In genomic region chr3:88334902-88335435, GRCm38 (mm10) we compare ENCODE assay signal across 8 mouse cellular contexts. TPM values are rescaled to one million over a fixed set of nuclear protein-coding genes. Genes with fewer than 3 reads are reported as not detected.
A peak's percentile ranks its signal among the peaks of the same experiment; 100 is the strongest.
DNase-seq lines count a peak whose midpoint lies in the region; ATAC-seq lines count a peak whose summit lies in the region.

No protein-coding gene starts in this region.

- H3K4me1 ChIP-seq in lung, embryonic 15.5 days: peaks cover 23% of the 10 kb centered on the region
- peaks cover 26% of the 10 kb centered on the region for H3K4me1 ChIP-seq in embryonic facial prominence, embryonic 13.5 days
- peaks cover 10% of the 10 kb centered on the region for H3K4me1 ChIP-seq in intestine, embryonic 15.5 days (replicated peaks)
- H3K4me1 ChIP-seq in neural tube, embryonic 13.5 days (replicated peaks): peaks cover 31% of the 10 kb centered on the region

- H3K27me3 ChIP-seq in lung, embryonic 15.5 days: no peaks in the 10 kb centered on the region
- no peaks in the 10 kb centered on the region for H3K27me3 ChIP-seq in embryonic facial prominence, embryonic 13.5 days
- no peaks in the 10 kb centered on the region for H3K27me3 ChIP-seq in intestine, embryonic 15.5 days (replicated peaks)
- H3K27me3 ChIP-seq in neural tube, embryonic 13.5 days: no peaks in the 10 kb centered on the region

- no peak for DNase-seq in lung, postnatal 25 days (ENCODE audit: low spot score)
- DNase-seq in right cerebral cortex, postnatal 4 days: no peak
- no peak for DNase-seq in left cerebral cortex, adult 11 months (ENCODE audit: low spot score)
- DNase-seq in layer of hippocampus, adult 8-10 months (ENCODE audit: low spot score in 2 of 2): no peak

- no peak for ATAC-seq in lung, embryonic 15.5 days (ENCODE audit: borderline replicate concordance, extremely low read depth, low FRiP score, low TSS enrichment)
- no peak for ATAC-seq in embryonic facial prominence, embryonic 13.5 days (ENCODE audit: insufficient number of reproducible peaks, insufficient read depth, low FRiP score, low TSS enrichment, low read depth)
- ATAC-seq in intestine, embryonic 15.5 days: no peak
- ATAC-seq in neural tube, embryonic 13.5 days (ENCODE audit: low read depth): no peak

- no peaks in the 10 kb centered on the region for H3K9me3 ChIP-seq in lung, embryonic 15.5 days
- H3K9me3 ChIP-seq in embryonic facial prominence, embryonic 13.5 days: no peaks in the 10 kb centered on the region
- H3K9me3 ChIP-seq in intestine, embryonic 15.5 days: no peaks in the 10 kb centered on the region
- H3K9me3 ChIP-seq in neural tube, embryonic 13.5 days: no peaks in the 10 kb centered on the region

- H3K4me3 ChIP-seq in lung, embryonic 15.5 days: peak overlapping the region; percentile 82
- peak overlapping the region; percentile 76 for H3K4me3 ChIP-seq in embryonic facial prominence, embryonic 13.5 days
- H3K4me3 ChIP-seq in intestine, embryonic 15.5 days (replicated peaks): peak overlapping the region; percentile 81
- peak overlapping the region; percentile 82 for H3K4me3 ChIP-seq in neural tube, embryonic 13.5 days

- no peaks in the 10 kb centered on the region for H3K36me3 ChIP-seq in lung, embryonic 15.5 days
- H3K36me3 ChIP-seq in embryonic facial prominence, embryonic 13.5 days: no peaks in the 10 kb centered on the region
- no peaks in the 10 kb centered on the region for H3K36me3 ChIP-seq in intestine, embryonic 15.5 days
- H3K36me3 ChIP-seq in neural tube, embryonic 13.5 days: no peaks in the 10 kb centered on the region

- H3K27ac ChIP-seq in lung, embryonic 15.5 days: peak overlapping the region; percentile 94
- H3K27ac ChIP-seq in embryonic facial prominence, embryonic 13.5 days: peak overlapping the region; percentile 96
- H3K27ac ChIP-seq in intestine, embryonic 15.5 days: peak overlapping the region; percentile 93
- peak overlapping the region; percentile 96 for H3K27ac ChIP-seq in neural tube, embryonic 13.5 days (replicated peaks)

- WGBS in lung, embryonic 15.5 days: 28% methylated on average over 3 of the region's 3 CpGs
- WGBS in embryonic facial prominence, embryonic 13.5 days: 30% methylated on average over 3 of the region's 3 CpGs
- 32% methylated on average over 3 of the region's 3 CpGs for WGBS in intestine, embryonic 15.5 days
- 31% methylated on average over 3 of the region's 3 CpGs for WGBS in neural tube, embryonic 13.5 days

- peak overlapping the region; percentile 66 for H3K4me2 ChIP-seq in lung, embryonic 15.5 days
- H3K4me2 ChIP-seq in embryonic facial prominence, embryonic 13.5 days: peak overlapping the region; percentile 78
- peak overlapping the region; percentile 66 for H3K4me2 ChIP-seq in intestine, embryonic 15.5 days (replicated peaks)
- peak overlapping the region; percentile 72 for H3K4me2 ChIP-seq in neural tube, embryonic 13.5 days

- H3K9ac ChIP-seq in lung, embryonic 15.5 days: peak overlapping the region; percentile 98
- H3K9ac ChIP-seq in embryonic facial prominence, embryonic 13.5 days: peak overlapping the region; percentile 92
- peak overlapping the region; percentile 95 for H3K9ac ChIP-seq in intestine, embryonic 15.5 days
- H3K9ac ChIP-seq in neural tube, embryonic 13.5 days: peak overlapping the region; percentile 91

RNA-seq across cellular contexts. Expression of gene Tmem79, which starts 1.0 kb away (rescaled TPM):
- polyA plus RNA-seq in lung, embryonic 15.5 days (2015; fragmentation: Nextera tagmentation; extraction: Ambion mirVana): 7.5 and 9.5 TPM in 2 replicates
- 9.1 and 10.4 TPM in 2 replicates for polyA plus RNA-seq in embryonic facial prominence, embryonic 13.5 days (2015; fragmentation: Nextera tagmentation; extraction: Ambion mirVana)
- 20.6 and 21.6 TPM in 2 replicates for polyA plus RNA-seq in intestine, embryonic 15.5 days (2015; fragmentation: Nextera tagmentation; extraction: Ambion mirVana)
- 1.5 and 1.7 TPM in 2 replicates for polyA plus RNA-seq in neural tube, embryonic 13.5 days (2015; fragmentation: Nextera tagmentation; extraction: Ambion mirVana)
- total RNA-seq in layer of hippocampus, adult 8-10 months (2022): 1 to 10 TPM; 1.3 to 2.7 (median 1.7) TPM

RNA-seq across cellular contexts. Expression of gene Smg5, which starts 1.1 kb away (rescaled TPM):
- polyA plus RNA-seq in lung, embryonic 15.5 days (2015; fragmentation: Nextera tagmentation; extraction: Ambion mirVana): 49.4 and 53.1 TPM in 2 replicates
- polyA plus RNA-seq in embryonic facial prominence, embryonic 13.5 days (2015; fragmentation: Nextera tagmentation; extraction: Ambion mirVana): 55.0 and 58.3 TPM in 2 replicates
- 39.9 and 45.8 TPM in 2 replicates for polyA plus RNA-seq in intestine, embryonic 15.5 days (2015; fragmentation: Nextera tagmentation; extraction: Ambion mirVana)
- polyA plus RNA-seq in neural tube, embryonic 13.5 days (2015; fragmentation: Nextera tagmentation; extraction: Ambion mirVana): 57.2 and 66.1 TPM in 2 replicates
- 10 to 100 TPM; 68.5 to 94.9 (median 74.2) TPM for total RNA-seq in layer of hippocampus, adult 8-10 months (2022)

RNA-seq across cellular contexts. Expression of gene Glmp, which starts 10.1 kb away (rescaled TPM):
- polyA plus RNA-seq in lung, embryonic 15.5 days (2015; fragmentation: Nextera tagmentation; extraction: Ambion mirVana): 192 and 203 TPM in 2 replicates
- polyA plus RNA-seq in embryonic facial prominence, embryonic 13.5 days (2015; fragmentation: Nextera tagmentation; extraction: Ambion mirVana): 164 and 188 TPM in 2 replicates
- 268 and 282 TPM in 2 replicates for polyA plus RNA-seq in intestine, embryonic 15.5 days (2015; fragmentation: Nextera tagmentation; extraction: Ambion mirVana)
- polyA plus RNA-seq in neural tube, embryonic 13.5 days (2015; fragmentation: Nextera tagmentation; extraction: Ambion mirVana): 99.6 and 112 TPM in 2 replicates
- 100 to 1,000 TPM in 2 of 4 experiments, 10 to 100 TPM in 2; 92.1 to 138 (median 99.4) TPM for total RNA-seq in layer of hippocampus, adult 8-10 months (2022)

RNA-seq across cellular contexts. Expression of gene Paqr6, which starts 29.4 kb away (rescaled TPM):
- polyA plus RNA-seq in lung, embryonic 15.5 days (2015; fragmentation: Nextera tagmentation; extraction: Ambion mirVana): 9.5 and 10.1 TPM in 2 replicates
- 4.2 and 4.9 TPM in 2 replicates for polyA plus RNA-seq in embryonic facial prominence, embryonic 13.5 days (2015; fragmentation: Nextera tagmentation; extraction: Ambion mirVana)
- polyA plus RNA-seq in intestine, embryonic 15.5 days (2015; fragmentation: Nextera tagmentation; extraction: Ambion mirVana): 3.7 and 4.2 TPM in 2 replicates
- 3.4 and 5.3 TPM in 2 replicates for polyA plus RNA-seq in neural tube, embryonic 13.5 days (2015; fragmentation: Nextera tagmentation; extraction: Ambion mirVana)
- 10 to 100 TPM; 16.8 to 25.2 (median 19.3) TPM for total RNA-seq in layer of hippocampus, adult 8-10 months (2022)

RNA-seq across cellular contexts. Expression of gene Bglap3, which starts 37.6 kb away (rescaled TPM):
- not detected in 2 replicates for polyA plus RNA-seq in lung, embryonic 15.5 days (2015; fragmentation: Nextera tagmentation; extraction: Ambion mirVana)
- 0.28 TPM in 1 of 2 replicates, not detected in the other for polyA plus RNA-seq in embryonic facial prominence, embryonic 13.5 days (2015; fragmentation: Nextera tagmentation; extraction: Ambion mirVana)
- polyA plus RNA-seq in intestine, embryonic 15.5 days (2015; fragmentation: Nextera tagmentation; extraction: Ambion mirVana): 1.3 and 2.7 TPM in 2 replicates
- not detected in 2 replicates for polyA plus RNA-seq in neural tube, embryonic 13.5 days (2015; fragmentation: Nextera tagmentation; extraction: Ambion mirVana)
- 1 to 10 TPM; 1.0 to 2.5 (median 2.0) TPM for total RNA-seq in layer of hippocampus, adult 8-10 months (2022)
